In the genomic region with DNA sequence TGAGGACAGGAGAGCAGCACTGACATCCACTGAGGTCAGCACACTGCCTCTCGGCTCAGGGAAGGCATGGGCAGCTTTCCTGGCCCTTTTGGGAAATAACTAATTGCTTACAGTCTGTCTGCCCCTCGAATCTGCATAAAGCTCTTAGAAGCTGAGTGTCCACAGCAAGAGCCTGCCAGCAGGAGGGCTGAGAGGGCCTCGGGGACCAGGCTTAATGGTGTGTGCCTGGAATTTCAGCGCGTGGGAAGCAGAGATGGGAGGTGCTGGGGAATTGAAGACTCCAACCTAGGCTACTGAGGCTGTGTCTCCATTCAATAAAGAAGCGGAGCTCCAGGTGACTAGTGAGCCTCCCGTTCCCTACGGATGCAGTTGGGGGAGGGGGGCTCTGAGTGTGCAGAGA, we compare ENCODE assay signal across 12 mouse cellular contexts. TPM values are rescaled to one million over a fixed set of nuclear protein-coding genes. Genes with fewer than 3 reads are reported as not detected.
A peak's percentile ranks its signal among the peaks of the same experiment; 100 is the strongest.
DNase-seq lines count a peak whose midpoint lies in the region; ATAC-seq and TF ChIP-seq lines count a peak whose summit lies in the region.
"Had no signal": no experiment of that assay in that cellular context is flagged by ENCODE, and none has a peak within 500 bp of the region (broad histone marks: within the 10 kb centered on the region; RNA-seq: fewer than 3 reads in every experiment).

No protein-coding gene starts in this region.

- no peaks in the 10 kb centered on the region for H3K27me3 ChIP-seq in neural tube, embryonic 12.5 days (replicated peaks)
- H3K27me3 ChIP-seq in hindbrain, embryonic 13.5 days: no peaks in the 10 kb centered on the region
- no peaks in the 10 kb centered on the region for H3K27me3 ChIP-seq in neural tube, embryonic 14.5 days (ENCODE audit: control insufficient read depth, insufficient read depth, low read length)
- H3K27me3 ChIP-seq: limb, embryonic 15.5 days had no signal

- 0 out of 2 replicates have a peak overlapping the region, but pooled peaks have one; percentile 8 for H3K9ac ChIP-seq in neural tube, embryonic 12.5 days
- H3K9ac ChIP-seq in hindbrain, embryonic 13.5 days: peak overlapping the region; percentile 64
- H3K9ac ChIP-seq in neural tube, embryonic 14.5 days (replicated peaks; ENCODE audit: low read depth, low read length): 0 out of 2 replicates have a peak overlapping the region, but pooled peaks have one; percentile 8
- H3K9ac ChIP-seq: limb, embryonic 15.5 days had no signal

- H3K4me2 ChIP-seq in neural tube, embryonic 12.5 days (replicated peaks): peak overlapping the region; percentile 16
- H3K4me2 ChIP-seq in hindbrain, embryonic 13.5 days: peak overlapping the region; percentile 35
- H3K4me2 ChIP-seq in neural tube, embryonic 14.5 days (ENCODE audit: low read depth, low read length): peak overlapping the region; percentile 31; the same call in 1 of the 2 replicates
- H3K4me2 ChIP-seq: limb, embryonic 15.5 days had no signal

- H3K36me3 ChIP-seq in neural tube, embryonic 12.5 days: peaks cover 61% of the 10 kb centered on the region
- peaks cover 61% of the 10 kb centered on the region for H3K36me3 ChIP-seq in hindbrain, embryonic 13.5 days
- H3K36me3 ChIP-seq in neural tube, embryonic 14.5 days (ENCODE audit: control insufficient read depth, insufficient read depth, low read length): peaks cover 46% of the 10 kb centered on the region

- WGBS in neural tube, embryonic 12.5 days: 39% methylated on average over 8 of the region's 8 CpGs
- 24% methylated on average over 8 of the region's 8 CpGs for WGBS in hindbrain, embryonic 13.5 days
- WGBS in neural tube, embryonic 14.5 days: 24% methylated on average over 8 of the region's 8 CpGs
- 69% methylated on average over 8 of the region's 8 CpGs for WGBS in lung, adult 2 months

- no peak overlapping the region for H3K4me3 ChIP-seq in neural tube, embryonic 12.5 days
- H3K4me3 ChIP-seq in hindbrain, embryonic 13.5 days: no peak overlapping the region
- no peak overlapping the region for H3K4me3 ChIP-seq in neural tube, embryonic 14.5 days (ENCODE audit: low read depth, low read length)
- H3K4me3 ChIP-seq in lung, adult 2 months (replicated peaks; ENCODE audit: extremely low read depth, low read depth, low read length): no peak overlapping the region
- H3K4me3 ChIP-seq: heart, embryonic 10.5 days; limb, embryonic 15.5 days had no signal

- no peaks in the 10 kb centered on the region for H3K9me3 ChIP-seq in neural tube, embryonic 12.5 days
- no peaks in the 10 kb centered on the region for H3K9me3 ChIP-seq in hindbrain, embryonic 13.5 days
- no peaks in the 10 kb centered on the region for H3K9me3 ChIP-seq in neural tube, embryonic 14.5 days (ENCODE audit: control insufficient read depth, low read length)
- H3K9me3 ChIP-seq: heart, embryonic 10.5 days; limb, embryonic 15.5 days had no signal

- TF ChIP-seq POLR2A in lung, adult 2 months (IDR thresholded peaks at IDR 0.05; ENCODE audit: borderline replicate concordance, extremely low read depth, low read depth, low read length): no peak

- DNase-seq in frontal cortex, postnatal 14 days (ENCODE audit: low spot score in 2 of 2): no peak
- no peak for DNase-seq in neural tube, embryonic 10.5 days (ENCODE audit: extremely low spot score, low spot score)
- no peak for DNase-seq in urinary bladder, adult 2 months (ENCODE audit: low spot score)
- no peak for DNase-seq in lung, adult 2 months
- DNase-seq: kidney, postnatal 25 days; lung, postnatal 10 days had no signal

- TF ChIP-seq CTCF in lung, adult 2 months (IDR thresholded peaks at IDR 0.05; ENCODE audit: insufficient read depth, low read length): no peak

- peak overlapping the region; percentile 21; the same call in 1 of the 2 replicates for H3K27ac ChIP-seq in neural tube, embryonic 12.5 days
- peak overlapping the region; percentile 86 for H3K27ac ChIP-seq in hindbrain, embryonic 13.5 days
- peak overlapping the region; percentile 80 for H3K27ac ChIP-seq in neural tube, embryonic 14.5 days (ENCODE audit: low read depth, low read length)
- H3K27ac ChIP-seq: heart, embryonic 10.5 days; limb, embryonic 15.5 days had no signal

- peaks cover 34% of the 10 kb centered on the region for H3K4me1 ChIP-seq in neural tube, embryonic 12.5 days
- peaks cover 57% of the 10 kb centered on the region for H3K4me1 ChIP-seq in hindbrain, embryonic 13.5 days (replicated peaks)
- H3K4me1 ChIP-seq in neural tube, embryonic 14.5 days (ENCODE audit: control insufficient read depth, insufficient read depth, low read length): peaks cover 31% of the 10 kb centered on the region
- peaks cover 8% of the 10 kb centered on the region; the same call in 1 of the 2 replicates for H3K4me1 ChIP-seq in lung, adult 2 months (ENCODE audit: control insufficient read depth, insufficient read depth, low read length)

- peak; percentile 28 for ATAC-seq in frontal cortex, adult (ENCODE audit: low TSS enrichment)
- ATAC-seq in neural tube, embryonic 12.5 days (ENCODE audit: low FRiP score, low read depth): no peak
- ATAC-seq in hindbrain, embryonic 13.5 days (ENCODE audit: low FRiP score): no peak
- ATAC-seq in neural tube, embryonic 14.5 days (ENCODE audit: low read depth): peak; percentile 20; the same call in 1 of the 2 replicates

RNA-seq across cellular contexts. Expression of a gene that starts 6.1 kb away (rescaled TPM):
- 4,894 and 4,994 TPM in 2 replicates for polyA plus RNA-seq in neural tube, embryonic 12.5 days (2016; fragmentation: Nextera tagmentation; extraction: Ambion mirVana)
- polyA plus RNA-seq in hindbrain, embryonic 13.5 days (2015; fragmentation: Nextera tagmentation; extraction: Ambion mirVana): 6,917 and 6,921 TPM in 2 replicates
- polyA plus RNA-seq in neural tube, embryonic 14.5 days (2014; fragmentation: Nextera tagmentation; extraction: Ambion mirVana): 5,364 and 5,581 TPM in 2 replicates
- 67.0 and 104 TPM in 2 replicates for polyA plus RNA-seq in urinary bladder, adult 2 months (2012; rRNA removed)
- 18.8 and 38.6 TPM in 2 replicates for polyA plus RNA-seq in lung, adult 2 months (2012; rRNA removed)

RNA-seq across cellular contexts. Expression of a gene that starts 22.3 kb away (rescaled TPM):
- 7.4 and 8.9 TPM in 2 replicates for polyA plus RNA-seq in neural tube, embryonic 12.5 days (2016; fragmentation: Nextera tagmentation; extraction: Ambion mirVana)
- polyA plus RNA-seq in hindbrain, embryonic 13.5 days (2015; fragmentation: Nextera tagmentation; extraction: Ambion mirVana): 20.2 and 21.5 TPM in 2 replicates
- 9.8 and 13.7 TPM in 2 replicates for polyA plus RNA-seq in neural tube, embryonic 14.5 days (2014; fragmentation: Nextera tagmentation; extraction: Ambion mirVana)
- 40.0 and 42.7 TPM in 2 replicates for polyA plus RNA-seq in urinary bladder, adult 2 months (2012; rRNA removed)
- polyA plus RNA-seq in lung, adult 2 months (2012; rRNA removed): 146 and 205 TPM in 2 replicates

RNA-seq across cellular contexts. Expression of a gene that starts 36.6 kb away (rescaled TPM):
- polyA plus RNA-seq in neural tube, embryonic 12.5 days (2016; fragmentation: Nextera tagmentation; extraction: Ambion mirVana): 8.1 and 8.9 TPM in 2 replicates
- polyA plus RNA-seq in hindbrain, embryonic 13.5 days (2015; fragmentation: Nextera tagmentation; extraction: Ambion mirVana): 2.6 and 2.8 TPM in 2 replicates
- polyA plus RNA-seq in neural tube, embryonic 14.5 days (2014; fragmentation: Nextera tagmentation; extraction: Ambion mirVana): 0.43 and 0.76 TPM in 2 replicates
- polyA plus RNA-seq in urinary bladder, adult 2 months (2012; rRNA removed): 0.44 and 0.72 TPM in 2 replicates
- not detected in 2 replicates for polyA plus RNA-seq in lung, adult 2 months (2012; rRNA removed)

Comparison
In these comparisons a context has a peak if more than half of its experiments do, and no peak if none do; other contexts are left out.
1. ATAC-seq: peak in frontal cortex, adult (single experiment) and neural tube, embryonic 14.5 days (single experiment); none in neural tube, embryonic 12.5 days (single experiment) and hindbrain, embryonic 13.5 days (single experiment).
2. H3K27ac ChIP-seq: peak in every context shown above with its lines; median percentile 86 in hindbrain, embryonic 13.5 days; 80 in neural tube, embryonic 14.5 days; 21 in neural tube, embryonic 12.5 days.
3. H3K9ac ChIP-seq: peak in every context shown above with its lines; median percentile 64 in hindbrain, embryonic 13.5 days; 8 in neural tube, embryonic 12.5 days; 8 in neural tube, embryonic 14.5 days.
4. RNA of a gene that starts 6.1 kb away (polyA plus RNA-seq): 6,917 to 6,921 TPM in hindbrain, embryonic 13.5 days, 5,364 to 5,581 TPM in neural tube, embryonic 14.5 days and 4,894 to 4,994 TPM in neural tube, embryonic 12.5 days; 67.0 to 104 TPM in urinary bladder, adult 2 months and 18.8 to 38.6 TPM in lung, adult 2 months; every median in the first group is over 10 times any median in the second.
5. Peak in every context shown above with its lines, with median percentiles within 50 percentile points of each other: H3K4me2 ChIP-seq.